Mouse (Mus musculus) testis, postnatal 10 days (tissue): ENCODE results near the gene C2cd2.

Experiments used
- DNase-seq: peaks from one replicate; pipeline ENCODE4 v3.0.0; 2021; ENCODE audit warnings: low spot score

Gene C2cd2

DNA sequence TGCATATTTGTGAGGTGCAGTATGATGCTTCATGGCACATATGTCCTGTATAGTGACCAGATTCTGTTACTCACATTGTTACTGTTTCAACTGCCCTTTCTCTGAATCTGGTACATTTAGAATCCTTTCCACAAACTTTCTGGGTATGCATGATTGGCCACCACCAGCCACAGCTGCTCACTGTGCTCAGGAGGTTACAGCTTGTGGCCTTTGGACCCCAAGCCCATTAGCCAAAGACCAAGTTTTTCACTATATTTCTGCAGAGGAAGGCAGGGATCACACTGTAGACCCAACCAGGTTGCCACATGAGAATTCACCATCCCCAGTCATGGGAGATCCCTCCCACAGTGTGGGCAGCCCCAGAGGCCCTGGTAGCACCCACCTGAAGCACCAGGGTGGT lies 79.5 kb downstream of the C2cd2 start:
- DNase-seq, result no peak

DNA sequence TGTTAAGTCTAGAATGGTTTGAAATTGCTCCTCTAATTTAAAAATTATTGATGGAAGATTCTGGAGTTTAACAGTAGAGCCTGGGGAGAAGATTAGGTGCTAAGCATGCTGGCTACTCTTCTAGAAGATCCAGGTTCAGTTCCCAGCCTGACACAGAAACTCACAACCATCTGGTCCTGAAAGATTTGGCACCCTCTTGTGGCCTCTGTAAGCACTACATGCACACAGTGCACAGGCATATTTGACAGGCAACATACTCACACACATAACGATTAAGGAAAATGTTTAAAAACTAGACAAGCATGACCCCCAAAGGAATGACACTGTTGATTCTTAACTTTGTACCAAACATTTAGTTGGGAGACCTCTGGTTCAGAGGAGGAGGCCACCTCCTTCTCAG lies 83.3 kb downstream of the C2cd2 start:
- peak; percentile 66 for DNase-seq

- no peak for DNase-seq
Observed at GRCm38 (mm10) chr16:97877502-97877901, 84.9 kb downstream of the C2cd2 start.

- DNase-seq, result no peak
Observed at GRCm38 (mm10) chr16:97875101-97875500, 87.3 kb downstream of the C2cd2 start.

DNA sequence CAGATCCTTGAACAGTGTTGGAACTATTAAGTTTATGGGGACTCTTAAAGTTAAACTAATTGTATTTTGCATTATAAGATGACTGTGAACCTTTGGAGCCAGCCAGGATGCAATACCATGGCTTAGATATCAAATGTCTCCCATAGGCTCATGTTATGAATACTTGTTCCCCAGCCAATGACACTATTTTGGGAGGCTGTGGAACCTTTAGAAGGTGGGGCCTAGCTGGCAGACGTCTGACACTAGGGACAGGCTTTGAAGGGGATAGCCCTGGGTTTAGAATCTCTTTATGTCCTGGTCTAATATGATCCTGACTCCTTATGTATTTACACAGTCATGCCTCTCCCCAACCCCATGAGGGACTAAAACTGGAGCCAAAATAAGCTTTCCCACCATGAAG lies 88.0 kb downstream of the C2cd2 start:
- DNase-seq, result no peak

DNA sequence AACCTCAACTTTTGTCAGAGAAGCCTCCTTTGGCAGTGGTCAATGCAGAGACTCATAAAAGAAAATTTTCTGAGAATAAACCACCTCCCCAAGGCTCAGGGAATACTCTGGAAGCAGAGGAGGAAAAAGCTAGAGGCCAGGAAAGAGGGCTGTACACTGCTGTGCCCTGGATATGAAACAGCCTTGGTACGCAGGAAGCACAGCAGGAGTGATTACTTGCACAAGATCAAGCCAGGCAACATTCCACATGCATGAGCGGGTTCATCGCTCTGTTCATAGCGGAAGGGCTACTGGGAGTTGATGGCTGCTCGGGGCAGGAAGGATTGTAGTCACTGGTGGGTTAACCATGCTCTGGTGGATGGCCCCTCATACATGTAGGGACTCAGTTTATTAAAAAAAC lies 89.7 kb downstream of the C2cd2 start:
- no peak for DNase-seq

DNA sequence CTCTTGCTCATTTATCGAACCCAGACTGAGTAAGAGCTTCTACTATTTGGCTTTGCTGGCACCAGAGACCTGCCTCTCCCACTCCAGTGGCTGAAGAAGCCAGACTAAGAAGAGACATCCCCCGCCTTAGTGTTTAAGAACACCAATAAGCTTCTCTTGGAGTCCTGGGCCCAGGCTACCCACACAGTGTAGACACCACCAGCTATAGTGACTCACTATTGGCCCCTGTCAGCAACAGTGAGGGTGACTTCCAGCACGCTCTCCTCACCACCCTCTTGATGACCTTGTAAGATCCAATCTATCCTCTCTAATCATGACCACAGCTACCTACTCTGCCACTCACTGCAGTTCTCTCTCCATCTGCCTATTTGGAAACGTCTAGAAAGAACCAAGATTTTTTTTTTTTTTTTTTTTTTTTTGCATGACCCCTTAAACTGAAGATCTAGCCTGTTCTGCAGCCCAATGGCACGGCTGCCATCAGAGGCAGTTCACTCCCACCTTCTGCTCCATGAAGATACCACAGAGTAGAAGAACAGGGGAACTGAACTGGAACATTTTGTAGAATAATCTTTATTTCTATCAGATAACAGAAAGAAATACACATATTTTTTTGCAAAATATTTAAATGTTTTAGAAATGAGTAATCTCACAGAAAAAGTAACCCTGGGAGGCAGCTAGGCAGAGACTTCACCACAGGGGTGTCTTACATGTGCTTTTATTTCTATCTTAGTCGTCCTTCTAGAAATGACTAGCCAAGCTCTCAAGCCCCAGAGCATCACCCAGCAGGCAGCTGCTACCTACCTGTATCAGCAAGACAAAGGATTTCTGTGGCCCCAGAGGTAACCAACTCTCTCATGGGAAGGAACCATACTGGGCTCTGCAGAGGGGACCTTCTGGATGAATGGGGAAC lies 93.0 kb downstream of the C2cd2 start:
- DNase-seq, result no peak

- no peak for DNase-seq
Observed at GRCm38 (mm10) chr16:97863932-97864467, 98.4 kb downstream of the C2cd2 start.

- no peak for DNase-seq
Observed at GRCm38 (mm10) chr16:97856050-97856449, 106.3 kb downstream of the C2cd2 start.

DNA sequence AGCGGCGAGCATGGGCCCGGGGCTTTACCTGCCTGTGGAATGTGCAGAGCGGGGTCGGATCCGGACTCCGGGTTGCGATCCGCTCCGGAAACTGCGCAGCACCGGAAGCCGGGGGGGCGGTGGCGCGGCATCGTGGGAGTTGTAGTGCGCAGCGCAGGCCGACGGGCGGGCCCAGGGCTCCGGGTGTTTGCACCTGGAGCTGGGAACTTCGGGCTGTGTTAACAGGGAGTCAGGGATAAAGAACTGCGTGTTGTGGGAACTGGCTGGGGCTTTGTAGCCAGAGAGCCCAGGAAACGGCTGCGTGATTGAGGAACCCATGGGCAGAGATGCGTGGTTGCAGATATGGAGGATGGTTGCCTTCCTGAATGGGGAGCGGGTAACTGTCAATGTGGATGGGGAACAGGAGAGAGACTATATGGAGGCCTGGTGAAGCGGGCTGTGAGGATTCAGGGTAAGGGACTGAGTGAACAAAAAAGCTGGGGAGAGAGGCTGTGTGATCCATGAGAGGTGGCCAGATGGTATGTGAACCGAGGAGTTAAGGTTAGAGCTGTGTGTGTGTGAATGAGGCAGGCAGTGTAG lies 110.6 kb downstream of the C2cd2 start, which contains the start of gene Prdm15:
TSS of gene Prdm15 (minus strand) at position 110 of the 579 bp plus-strand sequence.
- peak; percentile 91 for DNase-seq

DNA sequence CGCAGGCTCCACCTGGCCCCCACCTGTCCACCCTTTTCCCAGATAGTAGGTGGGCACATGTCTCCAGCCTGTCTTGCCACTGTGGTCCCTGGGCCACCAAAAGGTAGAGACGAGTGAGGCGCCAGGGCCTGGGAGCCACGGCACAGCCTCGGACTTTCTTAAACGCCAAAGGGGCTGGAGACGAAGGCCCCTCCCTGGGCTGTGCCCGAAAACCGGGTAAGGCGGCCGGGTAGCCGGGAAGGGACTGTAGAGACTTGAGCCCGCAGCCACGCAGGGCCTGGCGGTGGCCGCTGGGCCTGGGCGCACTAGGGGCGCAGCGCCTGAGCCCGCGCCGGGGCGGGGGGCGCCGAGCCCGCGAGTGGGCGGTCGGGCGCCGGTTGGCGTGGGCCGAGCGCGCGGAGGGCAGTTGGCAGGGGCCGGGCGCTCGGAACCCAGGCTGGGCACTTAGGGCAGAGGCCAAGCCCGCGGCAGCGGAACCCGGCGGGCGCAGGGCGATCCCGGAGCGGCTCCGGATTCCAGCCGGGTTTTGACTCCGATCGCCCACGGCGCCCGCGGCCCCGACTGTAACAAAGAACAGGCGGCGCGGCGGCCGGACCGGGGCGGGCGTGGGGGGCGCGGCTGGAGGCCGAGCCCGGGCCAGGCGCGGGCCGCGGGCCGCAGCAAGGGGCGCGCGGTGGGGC lies 111.2 kb downstream of the C2cd2 start:
- peak; percentile 92 for DNase-seq

DNA sequence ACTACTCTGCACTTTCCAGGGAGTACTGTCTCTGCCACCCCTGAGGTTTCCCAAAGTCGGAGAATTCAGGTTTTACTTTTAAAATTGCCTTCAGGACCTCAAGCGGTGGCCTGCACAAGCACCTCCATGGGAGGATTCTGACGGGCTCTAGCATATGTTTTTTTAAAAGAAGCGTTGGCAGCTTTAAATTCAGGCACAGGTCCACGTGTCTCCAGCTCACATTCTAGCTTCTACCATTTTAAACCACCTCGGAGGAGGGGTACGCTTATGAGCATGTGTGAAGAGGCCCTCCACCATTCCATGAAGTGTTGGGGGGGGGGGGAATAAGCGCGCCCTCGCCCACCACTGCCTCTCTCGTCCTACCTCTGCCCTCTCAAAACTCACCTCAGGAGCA lies 111.7 kb downstream of the C2cd2 start:
- DNase-seq, result no peak

- no peak for DNase-seq
Observed at GRCm38 (mm10) chr16:97848832-97849231, 113.6 kb downstream of the C2cd2 start.

DNA sequence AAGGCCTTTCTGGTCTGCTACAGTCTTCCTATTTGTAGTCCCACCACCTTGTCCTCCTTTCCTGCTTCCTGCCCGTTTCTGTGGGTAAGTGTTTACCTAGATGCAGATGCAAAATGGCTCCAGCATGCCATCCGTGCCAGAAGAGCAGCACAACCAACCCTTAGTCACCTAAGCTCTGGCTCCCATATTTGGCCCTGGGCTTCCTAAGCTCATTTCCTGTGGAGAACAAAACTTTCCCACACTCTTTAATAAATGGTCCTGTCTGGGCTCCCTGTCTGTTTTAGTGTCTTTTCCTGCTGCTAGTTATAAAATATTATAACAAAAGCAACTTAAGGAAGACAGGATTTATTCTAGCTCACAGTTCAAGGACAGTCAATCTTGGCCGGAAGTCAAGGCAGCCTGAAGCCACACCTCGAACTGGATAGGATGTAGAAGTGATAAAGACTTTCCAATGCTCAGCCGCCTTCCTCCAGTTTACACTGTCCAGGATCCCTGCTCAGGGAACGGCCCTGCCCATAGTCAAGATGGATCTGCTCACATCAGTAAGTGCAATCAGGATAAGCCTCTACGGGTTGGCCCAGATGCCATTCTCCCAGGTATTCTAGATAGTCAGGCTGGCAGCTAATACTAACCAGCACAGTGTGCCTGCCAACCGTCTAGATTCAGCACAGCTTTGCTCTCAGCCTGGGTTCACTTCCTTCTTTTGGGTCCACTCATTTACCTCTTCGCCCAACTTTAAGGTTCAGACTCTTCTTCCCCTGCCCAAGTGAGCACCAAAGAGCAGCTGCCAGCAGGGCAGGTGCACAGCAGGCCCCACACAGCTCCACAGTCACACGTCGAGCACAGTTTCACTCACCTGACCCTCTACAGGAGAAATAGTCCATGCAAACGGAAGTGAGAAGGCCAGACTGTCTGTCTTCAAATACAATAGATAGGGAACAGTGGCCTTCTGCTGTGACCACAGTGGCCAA lies 117.1 kb downstream of the C2cd2 start:
- DNase-seq, result peak; percentile 63

DNA sequence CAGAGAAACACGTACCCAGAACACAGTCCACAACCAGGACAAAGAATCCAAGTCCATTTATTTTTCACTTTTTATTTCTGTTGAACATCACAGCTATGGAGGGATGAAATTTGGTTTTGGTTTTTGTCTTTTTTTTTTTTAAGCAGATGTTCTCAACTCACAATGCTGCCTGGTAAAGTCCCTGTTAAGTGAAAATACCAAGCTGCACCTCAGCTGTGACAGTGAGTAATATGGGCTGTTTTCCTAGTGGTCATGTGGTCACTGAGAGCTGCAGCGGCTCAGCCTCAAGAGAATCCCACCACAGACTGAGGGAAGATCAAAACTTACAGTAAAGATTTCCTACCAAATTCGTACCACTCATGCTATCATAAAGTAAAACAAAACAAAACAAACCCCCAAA lies 130.2 kb downstream of the C2cd2 start:
- no peak for DNase-seq

DNA sequence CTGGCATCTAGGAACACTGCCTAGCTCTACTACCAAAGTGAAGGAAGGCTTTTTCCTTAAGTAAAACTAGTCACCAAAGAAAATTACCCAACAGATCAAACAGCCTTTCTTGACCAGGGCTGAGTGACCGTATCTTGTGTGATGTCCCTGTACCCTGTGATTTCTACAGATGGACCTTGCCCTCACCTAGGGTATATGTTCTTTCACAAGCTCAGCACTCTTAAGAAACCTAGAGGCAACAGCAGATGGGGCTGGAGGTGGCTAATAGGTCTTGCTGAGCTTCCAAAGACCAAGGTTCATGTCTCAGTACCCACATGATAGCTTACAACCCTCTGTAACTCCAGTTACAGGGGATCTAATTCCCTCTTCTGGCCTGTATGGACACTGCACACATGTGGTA lies 134.2 kb downstream of the C2cd2 start:
- DNase-seq, result no peak

DNA sequence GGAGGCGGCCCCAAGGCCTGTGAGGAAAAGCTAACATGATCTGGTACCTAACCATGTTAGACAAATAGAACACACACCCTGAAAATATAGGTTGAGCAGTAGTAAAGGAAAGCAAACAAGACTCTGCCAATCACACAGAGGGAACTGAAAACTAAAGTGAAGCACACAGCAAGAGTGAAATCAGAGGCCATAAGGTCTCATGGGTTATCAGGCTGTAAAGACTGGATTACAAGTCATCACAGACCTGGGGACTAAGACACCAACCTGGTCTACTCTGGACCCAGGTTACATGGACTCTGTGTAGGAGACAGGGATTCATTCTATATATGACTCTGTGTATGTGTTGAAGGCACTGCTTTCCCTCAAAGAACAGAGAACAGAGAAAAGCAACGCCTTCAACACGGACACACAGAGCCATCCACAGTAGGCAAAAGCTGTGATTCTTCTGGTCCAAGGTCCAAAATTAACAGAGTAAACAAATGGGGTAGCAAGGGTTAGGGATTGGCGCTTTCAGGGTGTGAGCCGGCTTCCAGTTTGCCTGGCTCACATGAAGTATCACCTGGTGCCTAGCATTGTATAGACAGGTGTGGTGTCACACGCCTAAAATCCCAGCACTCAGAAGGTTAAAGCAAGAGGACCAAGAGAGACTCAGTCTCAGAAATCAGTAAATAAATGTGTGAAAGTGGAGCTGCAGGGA lies 138.9 kb downstream of the C2cd2 start:
- DNase-seq, result no peak

DNA sequence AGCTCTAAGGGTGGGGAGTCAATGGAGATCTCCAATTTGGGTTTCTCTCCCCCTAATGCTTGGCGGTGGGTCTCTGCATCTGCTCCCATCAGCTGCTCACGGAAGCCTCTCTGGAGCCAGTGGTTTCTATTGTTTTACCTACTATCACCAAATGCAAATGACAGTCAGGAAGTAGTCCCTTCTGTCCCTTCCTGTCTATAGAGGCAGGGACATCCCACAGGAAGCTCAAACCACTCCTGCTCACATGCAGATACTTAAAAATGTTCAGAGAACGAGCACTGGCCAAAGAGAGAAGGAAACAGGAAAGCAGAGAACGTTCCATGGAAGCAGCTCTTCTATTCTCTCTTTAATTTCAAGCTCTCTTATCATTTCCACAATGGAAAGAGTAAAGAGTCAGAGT lies 142.9 kb downstream of the C2cd2 start:
- DNase-seq, result no peak

GRCm38 (mm10) chr16:97817414-97817813 lies 145.0 kb downstream of the C2cd2 start:
- no peak for DNase-seq

DNA sequence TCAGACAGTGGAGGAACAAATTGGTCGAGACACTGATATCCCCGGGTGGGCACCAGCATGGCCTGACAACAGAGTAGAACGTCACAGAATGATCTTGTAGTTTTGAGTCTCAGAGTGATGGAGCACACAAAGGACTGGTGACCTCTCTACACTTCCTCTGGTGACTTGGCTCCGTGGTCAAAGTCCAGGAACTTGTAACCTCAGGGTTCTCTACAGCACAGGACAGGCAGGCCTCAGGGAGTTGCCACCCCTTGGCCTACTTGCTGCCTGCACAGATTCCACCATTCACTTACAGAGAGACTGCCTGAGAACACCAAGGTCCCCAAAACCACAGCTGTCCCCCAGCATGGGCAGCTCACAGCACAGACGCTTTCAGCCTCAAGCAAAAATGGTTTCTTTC lies 147.1 kb downstream of the C2cd2 start:
- no peak for DNase-seq

DNA sequence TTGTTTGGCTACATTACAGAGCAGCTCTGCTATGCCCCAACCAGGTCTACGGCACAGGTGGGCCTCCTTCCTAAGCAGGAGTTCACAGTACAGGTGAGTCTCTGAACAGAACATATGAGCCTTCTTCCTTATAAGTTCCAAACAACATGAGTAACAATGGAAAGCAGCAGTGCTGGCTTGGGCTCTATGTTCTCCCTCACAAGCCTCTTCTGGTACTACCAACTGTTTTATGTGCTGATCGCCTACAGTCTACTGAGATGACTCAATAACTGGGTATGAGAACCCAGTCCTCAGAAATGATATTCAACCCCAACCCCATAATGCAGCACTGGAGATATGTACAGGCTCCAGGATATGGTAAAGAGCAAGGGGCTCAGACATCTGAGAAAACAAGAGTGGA lies 148.3 kb downstream of the C2cd2 start:
- no peak for DNase-seq
